Mouse (Mus musculus) right cerebral cortex, postnatal 14 days (tissue): ENCODE results near the gene Cbx7.
"Not testable (repeated sequence)": the region's sequence is repeated elsewhere in the genome, so short reads cannot be mapped to it uniquely, and the experiment has no call there.

Source experiments
- DNase-seq: peaks from one replicate; pipeline ENCODE4 v3.0.0; 2022

Cbx7 gene

DNA sequence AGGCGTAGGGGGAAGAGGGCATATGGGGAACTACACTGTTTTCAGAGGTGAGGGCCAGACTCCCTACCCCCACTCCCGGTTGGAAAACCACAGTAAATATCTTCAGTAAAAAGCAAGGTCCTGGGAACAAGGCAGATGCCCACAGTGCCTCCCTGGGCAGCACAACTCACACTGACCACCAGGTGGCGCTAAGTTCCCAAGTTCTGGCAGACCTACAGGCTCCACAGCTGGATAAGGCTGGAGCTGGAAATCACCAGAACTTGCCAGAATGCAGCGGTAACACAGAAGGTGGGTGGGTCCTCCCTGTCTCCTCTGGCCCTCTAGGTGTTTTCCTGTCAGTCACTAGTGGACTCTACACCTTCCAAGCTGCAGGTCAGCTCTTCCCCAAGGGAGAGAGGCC, 24.9 kb downstream of the Cbx7 start:
- peak; percentile 90 for DNase-seq

GRCm38 (mm10) chr15:79944948-79945347, 26.0 kb downstream of the Cbx7 start:
- no peak for DNase-seq

- no peak for DNase-seq
Measured at GRCm38 (mm10) chr15:79943584-79943983, 27.3 kb downstream of the Cbx7 start.

DNA sequence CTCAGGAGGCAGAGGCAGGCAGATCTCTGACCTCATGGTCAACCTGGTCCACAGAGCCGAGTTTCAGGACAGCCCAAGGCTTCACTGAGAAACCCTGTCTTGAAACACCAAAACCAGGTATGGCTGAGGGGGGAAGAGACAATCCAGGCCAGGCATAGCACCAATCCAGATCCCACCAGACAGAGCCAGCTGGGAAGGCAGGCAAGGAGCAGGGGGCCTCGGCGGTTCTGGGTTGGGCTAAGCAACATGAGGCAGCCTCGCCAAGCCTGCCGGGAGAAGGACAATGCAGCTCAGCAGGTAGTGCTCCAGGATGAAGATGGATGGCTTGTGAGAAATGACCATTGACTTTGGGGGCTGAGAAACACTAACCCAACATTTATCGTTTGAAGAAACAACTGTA, 28.4 kb downstream of the Cbx7 start:
- DNase-seq = no peak

GRCm38 (mm10) chr15:79940932-79941331, 30.0 kb downstream of the Cbx7 start:
- DNase-seq = peak; percentile 50

- no peak for DNase-seq
Measured at GRCm38 (mm10) chr15:79939913-79940312, 31.0 kb downstream of the Cbx7 start.

GRCm38 (mm10) chr15:79939501-79939900, 31.4 kb downstream of the Cbx7 start:
- DNase-seq = not testable (repeated sequence)

DNA sequence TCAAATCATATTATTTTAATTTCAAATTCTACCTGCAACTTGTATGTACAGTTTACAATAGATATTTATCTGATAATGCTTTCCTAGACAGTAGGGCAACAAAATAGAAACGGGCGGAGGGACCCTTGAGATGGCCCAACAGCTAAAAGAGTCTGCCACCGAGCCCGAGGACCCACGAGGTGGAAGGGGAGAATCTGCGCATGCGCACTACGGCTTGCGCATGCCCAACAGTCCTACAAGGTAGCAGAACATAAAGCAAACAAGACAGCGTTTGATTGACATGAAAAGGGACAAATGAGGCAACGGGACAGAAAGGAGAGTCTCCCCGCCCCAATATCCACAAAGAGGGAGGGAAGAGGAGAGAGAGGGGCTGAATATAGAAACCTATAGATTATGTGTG, 31.9 kb downstream of the Cbx7 start:
- DNase-seq = no peak

- DNase-seq = no peak
Measured at GRCm38 (mm10) chr15:79936374-79936751, 34.6 kb downstream of the Cbx7 start.

GRCm38 (mm10) chr15:79935654-79936373, 35.1 kb downstream of the Cbx7 start:
- no peak for DNase-seq

- no peak for DNase-seq
Measured at GRCm38 (mm10) chr15:79934776-79935175, 36.1 kb downstream of the Cbx7 start.

GRCm38 (mm10) chr15:79933670-79934514, 37.0 kb downstream of the Cbx7 start:
- no peak for DNase-seq

- no peak for DNase-seq
Measured at GRCm38 (mm10) chr15:79933052-79933669, 37.8 kb downstream of the Cbx7 start.

DNA sequence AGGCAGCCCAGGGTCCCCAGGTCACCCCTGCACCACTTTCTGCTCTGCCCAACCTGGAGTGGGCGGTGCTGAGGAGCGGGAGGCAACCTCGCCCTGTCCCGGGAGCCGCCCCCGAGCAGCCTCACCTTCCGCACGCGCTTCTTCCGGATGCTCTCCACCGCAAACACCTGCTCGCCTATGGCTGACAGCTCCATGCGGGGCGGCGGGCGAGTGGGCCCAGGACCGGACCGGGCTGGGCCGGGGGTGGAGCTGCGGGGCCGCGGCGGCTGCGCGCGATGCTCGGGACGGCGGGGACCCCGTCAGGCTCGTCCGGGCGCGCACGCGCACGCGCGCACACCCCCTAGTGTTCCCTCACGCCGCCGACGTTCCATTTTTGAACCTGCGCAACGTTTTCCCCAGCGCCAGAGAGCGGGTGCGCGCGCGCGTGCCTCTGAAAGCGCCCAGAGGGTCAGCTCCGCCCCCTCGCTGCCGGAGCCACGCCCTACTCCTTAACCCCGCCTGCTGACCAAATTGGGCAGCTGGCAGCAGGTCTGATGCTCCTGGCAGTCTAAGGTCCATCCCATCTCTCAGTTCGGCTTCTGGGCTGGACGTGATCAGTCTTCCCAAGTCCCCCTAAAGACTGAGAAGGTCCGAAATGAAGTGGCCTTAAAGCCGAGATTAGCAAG, 38.5 kb downstream of the Cbx7 start:
- DNase-seq = peak; percentile 85

DNA sequence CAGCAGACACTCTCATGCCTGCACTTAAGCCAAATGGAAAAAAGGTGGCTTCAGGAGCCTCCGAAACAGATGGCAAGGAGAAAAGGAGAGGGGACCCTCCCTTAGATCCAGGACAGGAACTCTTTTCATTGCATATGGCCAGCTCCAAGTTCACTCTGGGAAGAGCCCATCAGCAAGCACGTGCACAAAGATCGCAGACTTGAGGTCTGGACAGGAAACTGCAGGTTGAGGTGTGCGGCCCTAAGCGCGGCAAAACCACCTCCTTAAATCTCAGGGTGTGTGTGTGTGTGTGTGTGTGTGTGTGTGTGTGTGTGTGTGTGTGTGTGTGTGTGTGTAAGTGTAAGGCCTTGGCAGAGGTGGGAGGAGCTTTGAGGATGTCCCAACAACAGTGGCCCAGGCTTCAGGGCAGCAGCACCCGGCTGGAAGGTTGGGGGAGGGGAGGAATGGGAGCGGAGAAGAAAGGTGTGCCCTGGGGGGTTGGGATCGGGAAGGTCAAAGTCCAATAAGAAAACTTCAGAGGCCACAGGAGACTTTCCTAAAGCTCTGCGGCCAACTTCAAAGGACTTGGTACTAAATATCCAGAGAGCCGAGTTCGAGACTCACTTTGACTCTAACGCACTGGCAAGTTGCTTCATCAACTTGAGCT, 39.3 kb downstream of the Cbx7 start:
- DNase-seq = no peak

DNA sequence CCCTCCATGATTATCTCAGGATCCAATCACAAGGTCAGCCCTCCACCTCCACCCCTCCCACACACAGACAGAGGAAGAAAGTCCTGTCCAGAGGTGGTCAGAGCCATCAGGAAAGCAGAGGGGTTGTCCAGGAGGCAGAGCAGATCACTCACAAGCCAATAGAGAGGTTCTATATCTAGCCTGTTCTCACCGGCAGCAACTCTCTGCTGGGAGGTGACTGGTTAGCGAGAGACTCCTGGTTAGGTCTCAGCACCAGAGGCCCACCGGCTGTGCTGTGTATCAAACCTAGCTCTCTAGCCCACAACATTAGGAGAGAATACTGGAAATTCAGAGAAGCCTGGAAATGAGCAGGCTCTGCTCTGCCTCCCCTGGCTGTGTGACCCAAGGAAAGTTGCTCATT, 41.2 kb downstream of the Cbx7 start:
- no peak for DNase-seq

DNA sequence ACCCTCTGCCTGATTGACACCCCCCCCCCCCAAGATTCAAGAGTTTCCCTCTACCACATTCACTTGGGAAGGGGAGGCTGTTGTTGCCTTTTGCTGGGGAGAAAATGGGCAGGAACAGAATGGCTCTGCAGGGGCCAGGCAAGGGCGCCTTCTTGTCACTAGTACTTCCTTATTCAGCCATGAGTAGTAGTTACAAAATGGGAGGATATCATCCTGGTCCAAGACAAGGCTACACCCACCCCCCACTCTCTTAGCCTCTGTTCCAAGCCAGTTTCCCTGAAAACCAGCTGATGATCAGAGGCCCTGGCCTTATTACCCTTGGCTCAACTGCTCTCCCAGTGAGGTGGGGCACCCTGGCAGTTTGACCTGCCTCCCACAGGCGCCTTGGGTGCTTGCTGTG, 42.2 kb downstream of the Cbx7 start:
- no peak for DNase-seq

DNA sequence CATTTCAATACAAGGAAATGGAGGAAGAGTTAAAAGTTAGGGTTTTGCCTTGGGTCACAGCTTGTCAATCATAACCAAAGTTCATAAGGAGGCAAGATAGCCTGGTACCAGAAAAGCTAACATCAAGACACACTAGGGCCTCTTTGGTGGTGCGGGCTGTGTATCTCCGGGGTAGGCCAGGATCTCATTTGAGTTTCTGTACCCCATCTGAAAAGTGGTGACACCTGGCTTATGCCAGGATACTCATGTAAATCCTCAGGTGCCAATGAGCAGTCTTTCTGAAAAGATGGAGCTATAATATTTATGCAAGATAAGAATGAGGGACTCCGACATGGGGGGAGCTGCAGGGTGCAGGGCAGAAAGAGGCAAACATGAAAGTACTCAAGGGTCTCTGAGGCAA, 42.6 kb downstream of the Cbx7 start:
- DNase-seq = no peak

DNA sequence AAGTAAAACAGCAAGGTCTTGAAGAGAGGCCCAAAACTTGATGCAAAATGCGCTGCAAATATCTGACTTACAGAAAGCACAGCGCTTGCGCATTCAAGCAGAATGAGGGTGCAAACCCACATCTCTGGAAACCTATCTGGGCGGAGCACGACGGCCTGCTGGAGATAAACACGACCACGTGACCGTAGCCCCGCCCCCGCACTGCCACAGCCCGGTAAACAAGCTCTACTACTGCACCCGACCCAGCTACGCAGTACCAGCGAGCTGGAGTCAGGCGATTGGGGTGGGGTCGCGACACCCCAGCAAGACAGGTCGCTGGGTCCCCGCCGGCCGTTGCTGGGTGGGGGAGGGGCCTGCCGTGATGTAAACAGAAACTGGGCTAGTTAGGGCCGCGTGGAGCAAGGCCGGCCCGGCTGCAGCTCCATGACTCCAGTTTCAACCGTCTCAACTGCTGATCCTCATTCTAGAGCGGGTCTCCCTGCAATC, 43.2 kb downstream of the Cbx7 start:
- DNase-seq = peak; percentile 92

DNA sequence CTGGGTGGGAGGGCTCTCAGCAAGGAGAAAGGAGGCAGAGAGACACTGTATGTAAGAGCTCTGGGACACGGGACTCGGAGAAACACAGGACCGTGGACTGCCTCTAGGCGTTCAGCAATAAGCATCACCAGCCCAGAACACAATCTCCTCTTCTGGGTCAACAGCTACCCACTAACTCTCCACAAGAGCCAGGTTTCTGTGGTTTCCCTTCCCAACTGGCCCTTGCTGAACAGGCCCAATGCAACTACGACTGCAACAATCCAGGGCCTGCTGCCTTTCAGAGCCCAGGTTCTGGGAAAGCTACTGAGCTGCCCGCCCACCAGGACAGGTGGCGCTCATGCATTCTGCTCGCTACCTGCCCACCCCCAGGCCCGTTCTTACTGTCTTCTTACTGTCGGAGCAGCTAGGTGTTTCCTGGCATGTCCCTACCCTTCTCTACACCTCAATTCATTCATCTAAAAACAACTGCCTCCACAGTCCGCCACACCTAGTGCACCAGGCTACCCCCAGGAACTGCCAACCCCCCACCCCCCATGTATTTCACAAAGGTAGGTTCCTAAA, 44.0 kb downstream of the Cbx7 start:
- DNase-seq = no peak

DNA sequence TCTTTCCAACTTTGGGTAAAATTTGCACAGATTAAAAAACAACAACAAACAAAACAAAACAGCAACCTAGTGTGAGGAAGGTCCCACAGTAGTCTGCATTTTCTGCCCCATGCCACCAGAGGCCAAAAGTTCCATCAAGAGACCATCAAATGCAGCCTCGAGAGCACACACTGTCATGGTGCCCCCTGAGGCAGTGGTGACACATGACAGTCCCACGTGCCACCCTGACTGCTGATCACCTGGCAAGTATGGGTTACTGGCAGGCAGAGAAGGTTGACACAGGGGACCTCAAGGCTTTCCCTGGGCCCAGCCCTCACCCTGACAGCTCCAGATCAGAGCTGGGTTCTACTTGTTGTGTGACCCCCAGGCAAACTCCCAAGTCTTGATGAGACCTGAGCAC, 51.1 kb downstream of the Cbx7 start:
- DNase-seq = no peak

- DNase-seq = no peak
Measured at GRCm38 (mm10) chr15:79918485-79918884, 52.4 kb downstream of the Cbx7 start.
